Mouse (Mus musculus) thymus, postnatal 36 days (tissue): ENCODE measurements at regions not wholly inside any gene's neighbourhood (a gene's known extent, or its start where the extent isn't known, plus 50 kb on each side); places are given as distances from the start of the nearest gene placed in this dataset.

ENCODE experiments used
- DNase-seq, 2 experiments: peaks; one replicate each; pipeline ENCODE4 v3.0.0; 2022; ENCODE audit warnings: mixed read lengths in 2 of 2

- no peak for DNase-seq
Observed at GRCm38 (mm10) chr17:79798361-79798760, 83.5 kb upstream of the Cyp1b1 start.

GRCm38 (mm10) chr17:79790166-79790565, 75.3 kb upstream of the Cyp1b1 start:
- no peak for DNase-seq

- DNase-seq, result peak; percentile 17 to 19
Observed at GRCm38 (mm10) chr17:79787201-79787600, 72.3 kb upstream of the Cyp1b1 start.

- peak in 1 of 2 experiments; percentile 2 for DNase-seq
Observed at GRCm38 (mm10) chr17:79786691-79787090, 71.8 kb upstream of the Cyp1b1 start.

GRCm38 (mm10) chr17:79786270-79786669, 71.4 kb upstream of the Cyp1b1 start:
- no peak for DNase-seq

GRCm38 (mm10) chr17:79784256-79784870, 69.5 kb upstream of the Cyp1b1 start:
- DNase-seq, result no peak

- DNase-seq, result no peak
Observed at GRCm38 (mm10) chr17:79781733-79782663, 67.1 kb upstream of the Cyp1b1 start.

GRCm38 (mm10) chr17:79781262-79781661, 66.4 kb upstream of the Cyp1b1 start:
- no peak for DNase-seq

- no peak for DNase-seq
Observed at GRCm38 (mm10) chr17:79777874-79778395, 63.1 kb upstream of the Cyp1b1 start.

- DNase-seq, result no peak
Observed at GRCm38 (mm10) chr17:79776177-79776576, 61.3 kb upstream of the Cyp1b1 start.

GRCm38 (mm10) chr17:79775216-79775615, 60.4 kb upstream of the Cyp1b1 start:
- peak; percentile 18 to 37 for DNase-seq

GRCm38 (mm10) chr17:79774291-79774690, 59.4 kb upstream of the Cyp1b1 start:
- no peak for DNase-seq

GRCm38 (mm10) chr17:79772219-79772618, 57.4 kb upstream of the Cyp1b1 start:
- no peak for DNase-seq

GRCm38 (mm10) chr17:79771727-79772126, 56.9 kb upstream of the Cyp1b1 start:
- no peak for DNase-seq

- no peak for DNase-seq
Observed at GRCm38 (mm10) chr17:79770911-79771310, 56.0 kb upstream of the Cyp1b1 start.

- DNase-seq, result no peak
Observed at GRCm38 (mm10) chr17:79769824-79770223, 55.0 kb upstream of the Cyp1b1 start.

GRCm38 (mm10) chr17:79768080-79768479, 53.2 kb upstream of the Cyp1b1 start:
- DNase-seq, result no peak

GRCm38 (mm10) chr17:79765061-79765794, 50.4 kb upstream of the Cyp1b1 start:
- DNase-seq, result no peak
